Mouse (Mus musculus) embryonic facial prominence, embryonic 10.5 days (tissue): ENCODE results near the gene Tarbp1. TPM values are rescaled to one million over a fixed set of nuclear protein-coding genes. Genes with fewer than 3 reads are reported as not detected.
"Not testable (repeated sequence)": the region's sequence is repeated elsewhere in the genome, so short reads cannot be mapped to it uniquely, and the experiment has no call there.

Experiments used
- DNase-seq: peaks from one replicate; pipeline ENCODE4 v3.0.0-alpha.2; 2017; ENCODE audit warnings: low spot score
- H3K27ac ChIP-seq: fragments of 300-500 bp; sonication (generic); replicated peaks from 2 replicates; pipeline ENCODE4 v1.5.1; 2016; ENCODE audit warnings: mild to moderate bottlenecking
- H3K27me3 ChIP-seq: fragments of 300-500 bp; sonication (generic); replicated peaks from 2 replicates; pipeline ENCODE4 v1.6.1; 2016; ENCODE audit warnings: low read depth, mild to moderate bottlenecking; ENCODE audit not compliant: poor library complexity, severe bottlenecking
- H3K36me3 ChIP-seq: fragments of 300-500 bp; sonication (generic); replicated peaks from 2 replicates; pipeline ENCODE4 v1.6.1; 2016; ENCODE audit warnings: mild to moderate bottlenecking, moderate library complexity
- H3K4me1 ChIP-seq: fragments of 300-500 bp; sonication (generic); 2 replicates; pipeline ENCODE4 v1.6.1; 2016
- H3K4me3 ChIP-seq: fragments of 300-500 bp; sonication (generic); 2 replicates; pipeline ENCODE4 v1.5.1; 2016; ENCODE audit warnings: mild to moderate bottlenecking, moderate library complexity
- H3K9me3 ChIP-seq: fragments of 300-500 bp; sonication (generic); 2 replicates; pipeline ENCODE4 v1.6.1; 2016; ENCODE audit warnings: mild to moderate bottlenecking
- WGBS: fragments of 180-500 bp; shearing (Covaris S2); methylation state at CpG from one replicate; pipeline ENCODE4 v1.1.7; 2016; 5-methylcytosine and 5-hydroxymethylcytosine counted together
- polyA plus RNA-seq: library from polyadenylated mRNA; unstranded; fragments of >200 nt; fragmentation: Nextera tagmentation; extraction: Ambion mirVana; gene quantifications from 2 replicates; pipeline ENCODE4 v1.2.1, GENCODE M21; 2016

The Tarbp1 gene
- polyA plus RNA-seq, 1 experiment from 2014 or later, result 2.8 TPM

- H3K9me3 ChIP-seq, result no peaks in the 10 kb centered on the region
- H3K27ac ChIP-seq, result no peak overlapping the region
- no peaks in the 10 kb centered on the region for H3K27me3 ChIP-seq
- H3K4me3 ChIP-seq, result no peak overlapping the region
- H3K36me3 ChIP-seq, result peaks cover 59% of the 10 kb centered on the region
- peaks cover 15% of the 10 kb centered on the region for H3K4me1 ChIP-seq
- WGBS, result 80% methylated on average over 1 of the region's 1 CpGs
- no peak for DNase-seq
Measured at GRCm38 (mm10) chr8:126424946-126425345, 49.9 kb downstream of the Tarbp1 start.

- H3K27me3 ChIP-seq, result no peaks in the 10 kb centered on the region
- no peak overlapping the region for H3K27ac ChIP-seq
- no peak for DNase-seq
- peaks cover 51% of the 10 kb centered on the region for H3K36me3 ChIP-seq
- H3K4me3 ChIP-seq, result no peak overlapping the region
- WGBS, result 88% methylated on average over 4 of the region's 4 CpGs
- no peaks in the 10 kb centered on the region for H3K9me3 ChIP-seq
- peaks cover 15% of the 10 kb centered on the region for H3K4me1 ChIP-seq
Measured at GRCm38 (mm10) chr8:126424163-126424562, 50.7 kb downstream of the Tarbp1 start.

GRCm38 (mm10) chr8:126422920-126423300 is 52.0 kb downstream of the Tarbp1 start:
- 9% methylated on average over 9 of the region's 9 CpGs for WGBS
- no peak for DNase-seq
- H3K9me3 ChIP-seq, result no peaks in the 10 kb centered on the region
- H3K27ac ChIP-seq, result peak overlapping the region; percentile 86
- peaks cover 15% of the 10 kb centered on the region for H3K4me1 ChIP-seq
- peak overlapping the region; percentile 82 for H3K4me3 ChIP-seq
- peaks cover 39% of the 10 kb centered on the region for H3K36me3 ChIP-seq
- H3K27me3 ChIP-seq, result no peaks in the 10 kb centered on the region

- WGBS, result under 1% methylated on average over 61 of the region's 61 CpGs
- H3K27ac ChIP-seq, result peak within 1 kb of the TSS; percentile 86
Measured at GRCm38 (mm10) chr8:126422174-126422919, 52.5 kb downstream of the Tarbp1 start, which contains the start of gene Coa6. Coa6 (plus strand) TSS chr8:126422515.

GRCm38 (mm10) chr8:126420834-126421233 is 54.0 kb downstream of the Tarbp1 start:
- no peaks in the 10 kb centered on the region for H3K27me3 ChIP-seq
- DNase-seq, result no peak
- H3K4me1 ChIP-seq, result peaks cover 15% of the 10 kb centered on the region
- no peaks in the 10 kb centered on the region for H3K9me3 ChIP-seq
- no peak overlapping the region for H3K4me3 ChIP-seq
- H3K27ac ChIP-seq, result no peak overlapping the region
- WGBS, result 85% methylated on average over 3 of the region's 3 CpGs
- peaks cover 18% of the 10 kb centered on the region for H3K36me3 ChIP-seq

More at GRCm38 (mm10) chr8:126422174-126422919, 52.5 kb downstream of the Tarbp1 start, which contains the start of gene Coa6:
- Histone ChIP-seq H3K9me3 (no peaks in the 10 kb centered on the region), H3K27me3 (no peaks in the 10 kb centered on the region), H3K4me1 (peaks cover 15% of the 10 kb centered on the region), H3K4me3 (peak within 1 kb of the TSS; percentile 82), H3K36me3 (peaks cover 33% of the 10 kb centered on the region)
- DNase-seq, result peak; percentile 97

- DNase-seq, result no peak
- H3K27ac ChIP-seq, result no peak overlapping the region
- H3K36me3 ChIP-seq, result no peaks in the 10 kb centered on the region
- H3K4me1 ChIP-seq, result no peaks in the 10 kb centered on the region
- no peak overlapping the region for H3K4me3 ChIP-seq
- H3K27me3 ChIP-seq, result no peaks in the 10 kb centered on the region
- no peaks in the 10 kb centered on the region for H3K9me3 ChIP-seq
- 82% methylated on average over 4 of the region's 4 CpGs for WGBS
Measured at GRCm38 (mm10) chr8:126405030-126405429, 69.8 kb downstream of the Tarbp1 start.

- H3K4me3 ChIP-seq, H3K27me3 ChIP-seq, H3K36me3 ChIP-seq, H3K4me1 ChIP-seq, H3K9me3 ChIP-seq, H3K27ac ChIP-seq: not testable (repeated sequence)
- DNase-seq, result peak; percentile 39
Measured at GRCm38 (mm10) chr8:126404550-126404949, 70.3 kb downstream of the Tarbp1 start.

- Histone ChIP-seq H3K27ac (no peak overlapping the region), H3K36me3 (no peaks in the 10 kb centered on the region), H3K27me3 (no peaks in the 10 kb centered on the region), H3K4me1 (no peaks in the 10 kb centered on the region), H3K4me3 (no peak overlapping the region), H3K9me3 (no peaks in the 10 kb centered on the region)
- 84% methylated on average over 3 of the region's 3 CpGs for WGBS
- DNase-seq, result no peak
Measured at GRCm38 (mm10) chr8:126398349-126398748, 76.5 kb downstream of the Tarbp1 start.

- WGBS, result 79% methylated on average over 5 of the region's 5 CpGs
- H3K36me3 ChIP-seq, result no peaks in the 10 kb centered on the region
- no peaks in the 10 kb centered on the region for H3K9me3 ChIP-seq
- no peak overlapping the region for H3K4me3 ChIP-seq
- H3K4me1 ChIP-seq, result no peaks in the 10 kb centered on the region
- no peak overlapping the region for H3K27ac ChIP-seq
- no peak for DNase-seq
- no peaks in the 10 kb centered on the region for H3K27me3 ChIP-seq
Measured at GRCm38 (mm10) chr8:126395917-126396316, 78.9 kb downstream of the Tarbp1 start.

- H3K36me3 ChIP-seq, result no peaks in the 10 kb centered on the region
- DNase-seq, result no peak
- no peak overlapping the region for H3K4me3 ChIP-seq
- WGBS, result 81% methylated on average over 9 of the region's 9 CpGs
- no peak overlapping the region for H3K27ac ChIP-seq
- H3K27me3 ChIP-seq, result no peaks in the 10 kb centered on the region
- no peaks in the 10 kb centered on the region for H3K9me3 ChIP-seq
- no peaks in the 10 kb centered on the region for H3K4me1 ChIP-seq
Measured at GRCm38 (mm10) chr8:126395386-126395785, 79.5 kb downstream of the Tarbp1 start.

- H3K27me3 ChIP-seq, result no peaks in the 10 kb centered on the region
- no peak overlapping the region for H3K27ac ChIP-seq
- no peak overlapping the region for H3K4me3 ChIP-seq
- no peak for DNase-seq
- no peaks in the 10 kb centered on the region for H3K4me1 ChIP-seq
- no peaks in the 10 kb centered on the region for H3K36me3 ChIP-seq
- no peaks in the 10 kb centered on the region for H3K9me3 ChIP-seq
- 74% methylated on average over 2 of the region's 2 CpGs for WGBS
Measured at GRCm38 (mm10) chr8:126391541-126391940, 83.3 kb downstream of the Tarbp1 start.

GRCm38 (mm10) chr8:126387566-126387965 is 87.3 kb downstream of the Tarbp1 start:
- no peaks in the 10 kb centered on the region for H3K27me3 ChIP-seq
- no peak overlapping the region for H3K27ac ChIP-seq
- H3K36me3 ChIP-seq, result no peaks in the 10 kb centered on the region
- H3K4me1 ChIP-seq, result no peaks in the 10 kb centered on the region
- H3K9me3 ChIP-seq, result no peaks in the 10 kb centered on the region
- DNase-seq, result no peak
- H3K4me3 ChIP-seq, result no peak overlapping the region
- 90% methylated on average over 4 of the region's 4 CpGs for WGBS

GRCm38 (mm10) chr8:126382749-126383148 is 92.1 kb downstream of the Tarbp1 start:
- 70% methylated on average over 5 of the region's 5 CpGs for WGBS
- H3K27me3 ChIP-seq, result no peaks in the 10 kb centered on the region
- no peaks in the 10 kb centered on the region for H3K4me1 ChIP-seq
- no peaks in the 10 kb centered on the region for H3K36me3 ChIP-seq
- H3K4me3 ChIP-seq, result no peak overlapping the region
- no peak overlapping the region for H3K27ac ChIP-seq
- peak; percentile 48 for DNase-seq
- H3K9me3 ChIP-seq, result no peaks in the 10 kb centered on the region
